Mouse (Mus musculus) heart, adult 8-10 months (tissue): ENCODE results near the gene Anapc15-ps. TPM values are rescaled to one million over a fixed set of nuclear protein-coding genes. Genes with fewer than 3 reads are reported as not detected.

ENCODE experiments used
- DNase-seq: peaks from one replicate; pipeline ENCODE4 v3.0.0; 2022; ENCODE audit warnings: low spot score
- total RNA-seq, 4 experiments: library from RNA; stranded (reverse); gene quantifications; 2 replicates each; pipeline ENCODE4 v1.2.4; 2022

The Anapc15-ps gene
- total RNA-seq, 4 experiments from 2014 or later = not detected

- no peak for DNase-seq
These were observed 18.1 kb upstream of the Anapc15-ps start for GRCm38 (mm10) chr10:95691347-95691746.

- no peak for DNase-seq
These were observed 16.6 kb upstream of the Anapc15-ps start for GRCm38 (mm10) chr10:95689833-95690232.

GRCm38 (mm10) chr10:95689058-95689457, 15.8 kb upstream of the Anapc15-ps start:
- DNase-seq = no peak

- no peak for DNase-seq
These were observed 14.4 kb upstream of the Anapc15-ps start for GRCm38 (mm10) chr10:95687558-95688141.

DNA sequence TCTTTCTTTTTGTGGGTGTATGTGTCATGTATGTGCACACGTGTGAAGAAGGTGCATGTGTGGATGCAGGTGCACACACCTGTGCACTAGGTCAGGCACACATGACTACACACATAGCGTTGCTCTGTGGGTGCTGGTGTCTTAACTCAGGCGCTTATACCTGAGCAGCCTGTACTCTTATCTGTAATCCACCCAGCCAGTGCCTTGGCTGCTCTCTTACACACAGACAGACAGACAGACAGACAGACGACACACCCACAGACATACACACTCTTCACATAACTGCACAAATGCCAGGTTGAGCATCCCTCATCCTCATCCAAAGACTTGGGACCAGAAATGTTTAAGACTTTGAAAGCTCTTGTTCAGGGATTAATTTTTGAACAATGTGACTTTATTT, 12.8 kb upstream of the Anapc15-ps start:
- no peak for DNase-seq

DNA sequence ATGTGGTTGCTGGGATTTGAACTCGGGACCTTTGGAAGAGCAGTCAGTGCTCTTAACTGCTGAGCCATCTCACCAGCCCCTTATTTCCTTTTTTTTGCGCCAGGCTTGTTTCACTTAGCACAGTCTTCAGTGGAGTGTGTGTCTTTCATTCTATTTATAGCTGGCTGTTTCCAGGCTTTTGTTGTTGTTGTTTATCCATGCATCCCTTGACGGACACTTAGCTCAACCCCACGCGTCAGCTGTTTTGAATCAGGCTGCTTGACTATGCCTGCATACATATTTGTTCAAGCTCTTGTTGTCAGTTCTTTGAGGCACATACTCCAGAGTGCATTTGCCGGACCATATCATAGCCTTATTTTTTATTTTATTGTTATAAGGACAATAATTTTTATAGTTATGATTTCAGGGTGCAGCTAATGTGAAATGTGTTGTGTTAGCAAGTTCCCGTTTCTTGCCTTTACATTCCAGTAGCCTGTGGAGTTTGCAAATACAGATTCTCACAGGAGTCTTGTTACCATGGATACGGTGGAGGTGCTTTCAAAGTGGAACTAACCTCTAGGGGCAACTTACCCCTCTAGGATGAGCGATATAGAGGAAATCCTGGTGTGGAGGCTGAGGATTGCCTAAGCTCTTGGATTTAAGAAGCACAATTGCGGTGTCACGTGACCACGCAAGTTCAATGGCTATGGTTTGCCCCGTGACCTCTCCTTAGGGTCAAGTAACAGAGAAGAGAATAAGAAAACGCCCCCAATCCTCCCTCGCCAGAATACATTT, 11.7 kb upstream of the Anapc15-ps start:
- no peak for DNase-seq

GRCm38 (mm10) chr10:95684250-95684649, 11.0 kb upstream of the Anapc15-ps start:
- DNase-seq = no peak

GRCm38 (mm10) chr10:95683735-95684134, 10.5 kb upstream of the Anapc15-ps start:
- no peak for DNase-seq

DNA sequence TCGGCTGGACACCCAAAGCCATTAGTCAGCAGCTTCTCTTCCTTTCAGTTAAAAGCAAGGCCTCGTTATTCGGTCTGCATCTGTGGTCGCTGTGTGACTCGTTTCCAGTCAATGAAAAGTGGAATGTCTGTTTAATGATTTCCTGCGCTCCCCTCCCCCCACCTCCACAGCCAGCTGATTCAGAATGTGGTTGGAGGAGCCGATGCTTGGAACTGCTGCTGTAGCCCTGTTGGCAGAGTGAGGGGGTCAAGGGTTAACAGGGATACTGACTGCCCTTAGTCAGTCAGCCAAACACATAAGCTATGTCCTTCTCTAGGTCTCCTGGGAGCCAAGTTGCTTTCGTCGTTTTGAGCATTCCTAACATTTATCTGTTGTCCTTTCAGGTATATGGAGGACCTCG, 9.7 kb upstream of the Anapc15-ps start:
- DNase-seq = no peak

DNA sequence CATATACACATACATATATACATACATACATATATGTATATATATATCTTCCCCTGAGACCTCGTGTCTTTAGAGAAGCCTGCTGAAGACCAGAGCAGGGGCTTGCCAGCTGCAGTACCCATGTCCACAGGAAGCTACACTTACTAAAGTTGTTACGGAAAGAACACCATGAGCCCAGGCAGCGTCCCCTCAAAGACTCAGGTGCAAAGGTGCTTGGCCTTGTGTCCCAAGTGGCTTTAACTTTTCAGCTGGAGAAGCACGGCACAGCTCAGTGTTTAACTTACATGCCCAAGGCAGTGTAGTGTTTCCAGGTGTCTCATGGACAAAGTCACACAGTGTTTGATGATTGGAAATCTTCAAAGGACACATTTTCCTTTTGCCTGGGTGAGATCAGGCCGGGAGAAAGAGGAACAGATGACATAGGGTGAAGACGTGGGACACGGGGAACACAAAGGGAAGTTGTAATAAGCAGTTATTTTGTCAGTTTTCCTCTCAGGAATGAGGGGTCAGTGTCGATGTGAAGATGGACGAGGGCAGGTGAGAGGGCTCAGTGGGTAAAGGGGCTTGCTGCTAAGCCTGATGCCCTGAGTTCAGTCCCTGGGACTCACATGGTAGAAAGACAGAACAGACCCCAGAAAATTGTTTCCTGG, 9.0 kb upstream of the Anapc15-ps start:
- DNase-seq = no peak

DNA sequence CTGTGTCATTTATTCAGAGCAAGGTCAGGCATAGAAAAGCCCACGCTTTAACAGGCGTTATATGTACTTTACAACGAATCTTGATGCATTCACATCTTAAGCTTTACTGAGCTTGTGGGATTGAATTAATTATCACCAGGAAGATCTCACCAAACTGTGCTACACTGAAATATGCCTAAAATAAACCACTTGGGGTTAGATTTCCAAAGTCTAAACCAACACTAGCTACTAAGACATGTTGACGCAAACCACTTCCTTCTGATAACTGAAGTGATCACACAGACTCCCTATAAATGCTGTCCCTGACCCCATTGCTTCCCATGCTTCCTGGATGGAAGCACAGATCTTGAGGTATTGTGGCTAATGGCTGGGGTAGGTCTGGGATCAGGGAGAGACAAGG, 8.2 kb upstream of the Anapc15-ps start:
- DNase-seq = no peak

GRCm38 (mm10) chr10:95681058-95681440, 7.8 kb upstream of the Anapc15-ps start:
- no peak for DNase-seq

GRCm38 (mm10) chr10:95680153-95681057, 7.2 kb upstream of the Anapc15-ps start:
- DNase-seq = peak; percentile 37

GRCm38 (mm10) chr10:95679131-95679530, 5.9 kb upstream of the Anapc15-ps start:
- no peak for DNase-seq

DNA sequence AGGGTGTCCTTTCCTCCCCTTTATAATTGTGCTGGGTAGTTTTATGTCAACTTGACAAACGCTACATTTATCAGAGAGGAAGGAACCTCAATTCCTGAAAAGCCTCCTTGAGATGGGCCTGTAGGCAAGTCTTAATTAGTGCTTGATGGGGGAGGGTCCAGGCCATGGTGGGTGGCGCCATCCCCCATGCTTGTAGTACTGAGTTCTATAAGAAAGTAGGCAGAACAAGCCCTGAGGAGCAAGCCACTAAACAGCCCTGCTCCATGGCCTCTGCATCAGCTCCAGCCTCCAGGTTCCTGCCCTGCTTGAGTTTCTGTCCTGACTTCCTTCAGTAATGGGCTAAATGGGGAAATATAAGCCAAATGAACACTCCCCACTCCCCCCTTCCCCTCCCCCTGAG, 5.4 kb upstream of the Anapc15-ps start:
- no peak for DNase-seq

DNA sequence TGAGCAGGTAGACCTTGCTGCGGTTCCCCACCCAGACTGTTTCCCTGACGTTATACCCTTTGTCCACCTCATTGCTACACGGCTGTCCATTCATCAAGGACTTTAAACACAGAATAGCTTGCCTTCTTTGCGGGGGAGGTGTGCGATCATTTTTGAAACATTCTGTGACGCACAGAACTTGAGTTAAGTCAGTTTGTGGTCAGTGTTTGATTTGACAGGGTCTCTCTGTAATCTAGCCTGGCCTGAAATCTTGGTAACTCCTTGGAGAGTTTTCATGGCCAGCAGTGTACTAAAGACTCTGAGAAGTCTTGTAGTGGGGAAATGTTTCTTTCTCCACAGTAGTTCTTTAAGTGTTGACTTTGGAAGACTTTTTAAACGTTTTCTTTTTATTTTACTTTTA, 5.0 kb upstream of the Anapc15-ps start:
- no peak for DNase-seq

DNA sequence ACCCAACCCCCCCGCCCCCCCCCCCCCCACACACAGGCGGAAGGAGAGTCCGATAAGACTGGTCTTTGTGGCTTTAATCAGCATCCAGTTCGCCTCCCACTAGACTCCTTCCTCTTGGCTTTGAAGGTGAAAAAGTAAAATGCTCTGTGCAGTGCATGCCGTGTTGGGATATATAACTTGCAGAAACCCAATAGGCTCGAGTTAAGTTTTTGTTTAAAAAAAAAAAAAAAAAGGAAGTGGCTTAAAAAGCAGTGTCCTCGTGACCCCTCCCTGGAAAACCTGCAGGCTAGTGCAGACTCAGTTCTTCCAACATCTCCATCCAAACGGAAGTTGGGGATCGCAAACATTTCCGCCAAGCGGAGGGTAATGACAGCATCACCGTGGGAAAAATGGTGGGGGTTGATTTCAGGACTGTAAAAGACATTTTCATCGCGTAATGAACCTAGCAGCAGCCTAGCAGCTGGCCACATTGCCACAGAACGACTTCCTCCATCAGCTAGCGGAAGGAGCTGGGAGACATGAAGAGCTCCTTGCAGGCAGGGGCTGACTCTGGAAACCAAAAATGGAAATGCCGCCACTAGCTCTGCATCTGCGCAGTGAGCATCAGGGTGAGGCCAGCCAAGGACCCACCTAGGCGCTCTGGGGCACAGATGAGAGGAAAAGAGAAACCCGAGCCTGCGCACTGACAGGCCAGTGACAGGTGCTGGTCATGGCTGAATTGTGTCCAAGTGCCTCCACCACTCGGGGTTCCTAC, 4.3 kb upstream of the Anapc15-ps start:
- DNase-seq = peak; percentile 92

DNA sequence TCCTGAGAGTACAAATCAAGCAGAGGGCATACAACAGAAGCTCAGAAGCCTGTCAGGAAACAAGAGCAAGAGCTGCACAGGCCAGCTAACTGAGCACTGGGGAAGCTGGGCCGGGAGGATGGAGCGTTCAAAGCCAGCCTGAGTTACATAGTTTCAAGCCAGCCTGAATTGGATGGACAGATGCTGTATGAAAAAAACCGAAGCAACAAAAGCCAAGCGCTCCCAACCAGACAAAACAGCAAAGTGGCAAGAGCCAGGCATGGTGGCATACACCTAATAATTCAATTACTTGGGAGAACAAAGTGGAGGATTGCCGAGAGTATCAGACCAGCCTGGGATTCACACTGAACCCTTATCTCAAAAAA, 3.7 kb upstream of the Anapc15-ps start:
- DNase-seq = no peak

GRCm38 (mm10) chr10:95676387-95676786, 3.1 kb upstream of the Anapc15-ps start:
- no peak for DNase-seq

DNA sequence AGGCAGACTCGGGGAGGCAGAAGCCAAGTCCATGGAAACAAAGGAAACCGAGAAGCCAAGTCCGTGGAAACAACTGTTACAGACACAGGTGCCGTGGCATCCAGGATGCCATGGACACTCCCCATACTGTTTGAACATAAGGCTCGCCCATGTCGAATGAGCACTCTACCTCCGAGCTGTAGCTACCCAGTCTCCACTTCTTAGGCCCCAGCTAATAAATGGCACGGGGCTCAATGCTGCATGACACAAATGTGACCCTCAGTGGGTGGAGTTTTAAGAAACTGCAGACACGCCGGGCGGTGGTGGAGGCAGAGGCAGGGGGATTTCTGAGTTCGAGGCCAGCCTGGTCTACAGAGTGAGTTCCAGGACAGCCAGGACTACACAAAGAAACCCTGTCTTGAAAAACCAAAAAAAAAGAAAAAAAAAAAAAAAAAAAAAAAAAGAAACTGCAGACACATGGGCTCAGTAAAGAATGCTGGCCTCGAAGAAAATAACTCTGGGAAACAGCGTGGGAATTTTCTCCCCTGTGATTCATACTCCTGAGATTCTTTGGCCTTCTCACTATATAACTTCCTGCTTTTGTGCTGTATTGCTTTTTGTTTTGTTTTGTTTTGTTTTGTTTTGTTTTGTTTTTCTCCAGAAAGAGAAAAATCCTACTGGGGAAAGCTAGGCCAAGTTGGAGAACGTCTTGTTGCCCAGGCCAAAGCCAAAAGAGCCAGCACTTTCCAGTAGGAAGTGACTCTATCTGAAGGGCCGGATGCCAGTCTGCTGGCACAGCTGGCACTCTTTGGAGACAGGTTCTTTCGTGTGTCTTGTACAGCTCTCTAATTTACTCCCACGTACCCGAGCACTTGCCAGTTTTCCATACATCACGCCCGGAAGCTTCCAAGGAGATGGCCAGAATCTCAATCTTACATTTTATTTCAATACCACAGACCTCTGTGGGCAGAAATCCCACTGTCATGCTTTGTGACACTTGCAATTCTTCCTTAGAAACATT, 2.2 kb downstream of the Anapc15-ps start:
- no peak for DNase-seq
